Mouse (Mus musculus): ENCODE data around the gene Wfdc18. TPM values are rescaled to one million over a fixed set of nuclear protein-coding genes. Genes with fewer than 3 reads are reported as not detected.

Gene Wfdc18
- polyA plus RNA-seq, 1 experiment, result not detected

Other genes starting within 250 kb of the Wfdc18 start
- 5.4 and 6.6 TPM in 2 replicates for gene Mmp28, start 245.9 kb upstream of the Wfdc18 start, polyA plus RNA-seq (2012; ENCODE audit: insufficient read depth, insufficient read length, missing spikeins)
- gene Taf15, start 235.9 kb upstream of the Wfdc18 start, polyA plus RNA-seq (2012; ENCODE audit: insufficient read depth, insufficient read length, missing spikeins), result 29.8 and 35.5 TPM in 2 replicates
- gene Heatr9, start 186.8 kb upstream of the Wfdc18 start, polyA plus RNA-seq (2012; ENCODE audit: insufficient read depth, insufficient read length, missing spikeins), result not detected in 2 replicates
- 3.7 and 4.0 TPM in 2 replicates for gene Ccl5, start 178.5 kb upstream of the Wfdc18 start, polyA plus RNA-seq (2012; ENCODE audit: insufficient read depth, insufficient read length, missing spikeins)
- 11.4 and 13.7 TPM in 2 replicates for gene Ccl9, start 130.4 kb upstream of the Wfdc18 start, polyA plus RNA-seq (2012; ENCODE audit: insufficient read depth, insufficient read length, missing spikeins)
- gene Ccl6, start 115.9 kb upstream of the Wfdc18 start, polyA plus RNA-seq (2012; ENCODE audit: insufficient read depth, insufficient read length, missing spikeins), result 21.1 and 56.5 TPM in 2 replicates
- gene Rpl9-ps1, start 63.4 kb upstream of the Wfdc18 start, polyA plus RNA-seq (2012; ENCODE audit: insufficient read depth, insufficient read length, missing spikeins), result not detected in 2 replicates
- 1.5 and 4.1 TPM in 2 replicates for gene Ccl3, start 59.7 kb upstream of the Wfdc18 start, polyA plus RNA-seq (2012; ENCODE audit: insufficient read depth, insufficient read length, missing spikeins)
- gene Ccl4, start 46.4 kb upstream of the Wfdc18 start, polyA plus RNA-seq (2012; ENCODE audit: insufficient read depth, insufficient read length, missing spikeins), result 3.8 TPM in 1 of 2 replicates, not detected in the other
- 15.5 and 20.8 TPM in 2 replicates for gene Wfdc17, start 5.0 kb upstream of the Wfdc18 start, polyA plus RNA-seq (2012; ENCODE audit: insufficient read depth, insufficient read length, missing spikeins)
- gene Wfdc21, start 37.9 kb downstream of the Wfdc18 start, polyA plus RNA-seq (2012; ENCODE audit: insufficient read depth, insufficient read length, missing spikeins), result 5.5 and 18.4 TPM in 2 replicates
- 6.1 and 6.5 TPM in 2 replicates for gene Heatr6, start 44.7 kb downstream of the Wfdc18 start, polyA plus RNA-seq (2012; ENCODE audit: insufficient read depth, insufficient read length, missing spikeins)
- not detected in 2 replicates for gene Hnf1b, start 141.0 kb downstream of the Wfdc18 start, polyA plus RNA-seq (2012; ENCODE audit: insufficient read depth, insufficient read length, missing spikeins)
- gene Ddx52, start 233.0 kb downstream of the Wfdc18 start, polyA plus RNA-seq (2012; ENCODE audit: insufficient read depth, insufficient read length, missing spikeins), result 13.7 and 15.9 TPM in 2 replicates

All from brown adipose tissue, adult 24 weeks (tissue).